Mouse (Mus musculus) liver, postnatal 0 days (tissue): Measurements from ENCODE around the gene Gsap. TPM values are rescaled to one million over a fixed set of nuclear protein-coding genes. Genes with fewer than 3 reads are reported as not detected.
A peak's percentile ranks its signal among the peaks of the same experiment; 100 is the strongest.

Source experiments
- ATAC-seq: fragments of 200-750 bp; cut with Nextera tagmentation; 2 replicates; pipeline ENCODE4 v1.8.0; 2017; ENCODE audit warnings: mild to moderate bottlenecking, moderate library complexity
- DNase-seq: peaks from one replicate; pipeline ENCODE4 v3.0.0-alpha.2; 2016
- H3K27ac ChIP-seq: fragments of 300-500 bp; sonication (generic); 2 replicates; pipeline ENCODE4 v1.5.1; 2014; ENCODE audit warnings: antibody characterized with exemption, moderate library complexity, mild to moderate bottlenecking, low read depth
- H3K27me3 ChIP-seq: fragments of 300-500 bp; sonication (generic); 2 replicates; pipeline ENCODE4 v1.6.1; 2014; ENCODE audit warnings: low read length, control low read depth, mixed read lengths; ENCODE audit not compliant: insufficient read depth
- H3K36me3 ChIP-seq: fragments of 300-500 bp; sonication (generic); replicated peaks from 2 replicates; pipeline ENCODE4 v1.6.1; 2014; ENCODE audit warnings: mild to moderate bottlenecking, control low read depth, low read length, moderate library complexity, mixed read lengths; ENCODE audit not compliant: insufficient read depth
- H3K4me1 ChIP-seq: fragments of 300-500 bp; sonication (generic); 2 replicates; pipeline ENCODE4 v1.6.1; 2014; ENCODE audit warnings: antibody characterized with exemption, mild to moderate bottlenecking, control low read depth; ENCODE audit not compliant: insufficient read depth
- H3K4me2 ChIP-seq: fragments of 300-500 bp; sonication (generic); 2 replicates; pipeline ENCODE4 v1.6.1; 2014; ENCODE audit warnings: low read depth, mild to moderate bottlenecking, low read length, moderate library complexity, mixed read lengths
- H3K4me3 ChIP-seq: fragments of 300-500 bp; sonication (generic); 2 replicates; pipeline ENCODE4 v1.5.1; 2014; ENCODE audit warnings: low read depth, low read length
- H3K9ac ChIP-seq: fragments of 300-500 bp; sonication (generic); replicated peaks from 2 replicates; pipeline ENCODE4 v1.6.1; 2014; ENCODE audit warnings: mild to moderate bottlenecking, moderate library complexity
- H3K9me3 ChIP-seq: fragments of 300-500 bp; sonication (generic); 2 replicates; pipeline ENCODE4 v1.6.1; 2016; ENCODE audit warnings: mild to moderate bottlenecking, control low read depth, low read length, mixed read lengths
- CTCF ChIP-seq: sonication (generic); IDR thresholded peaks from 2 replicates; pipeline ENCODE4 v1.5.1; 2016; ENCODE audit warnings: antibody characterized with exemption, low read depth
- EP300 ChIP-seq: IDR thresholded peaks from 2 replicates; pipeline ENCODE4 v1.6.1; 2016; ENCODE audit warnings: antibody characterized with exemption, low read depth, mild to moderate bottlenecking
- WGBS: fragments of 180-500 bp; shearing (Covaris S2); extraction: QIAGEN DNeasy Blood & Tissue Kit; methylation state at CpG from one replicate; pipeline ENCODE4 v1.1.7; 2014; ENCODE audit not compliant: insufficient replicate concordance; 5-methylcytosine and 5-hydroxymethylcytosine counted together
- polyA plus RNA-seq: library from polyadenylated mRNA; unstranded; fragments of >200 nt; fragmentation: Nextera tagmentation; extraction: Ambion mirVana; gene quantifications from 2 replicates; pipeline ENCODE4 v1.2.1, GENCODE M21; 2015

The Gsap gene
- polyA plus RNA-seq, 1 experiment from 2014 or later, result 2.9 TPM

GRCm38 (mm10) chr5:21307165-21307564 is 121.1 kb downstream of the Gsap start:
- no peak for ATAC-seq

GRCm38 (mm10) chr5:21314696-21315095 is 128.6 kb downstream of the Gsap start:
- ATAC-seq (no peak), DNase-seq (no peak)
- no peaks in the 10 kb centered on the region for H3K27me3 ChIP-seq
- H3K4me1 ChIP-seq, result no peaks in the 10 kb centered on the region
- H3K36me3 ChIP-seq, result no peaks in the 10 kb centered on the region
- no peak overlapping the region for H3K4me3 ChIP-seq
- H3K4me2 ChIP-seq, result no peak overlapping the region
- H3K9me3 ChIP-seq, result no peaks in the 10 kb centered on the region
- TF ChIP-seq CTCF, result no peak
- no peak for TF ChIP-seq EP300
- H3K27ac ChIP-seq, result no peak overlapping the region
- 82% methylated on average over 3 of the region's 3 CpGs for WGBS
- H3K9ac ChIP-seq, result no peak overlapping the region

More at GRCm38 (mm10) chr5:21307165-21307564, 121.1 kb downstream of the Gsap start:
- Histone ChIP-seq H3K4me3 (no peak overlapping the region), H3K4me2 (no peak overlapping the region), H3K27ac (no peak overlapping the region), H3K4me1 (no peaks in the 10 kb centered on the region), H3K9ac (no peak overlapping the region), H3K36me3 (no peaks in the 10 kb centered on the region), H3K27me3 (no peaks in the 10 kb centered on the region), H3K9me3 (no peaks in the 10 kb centered on the region)
- no peak for DNase-seq
- WGBS, result 75% methylated on average over 5 of the region's 5 CpGs
- TF ChIP-seq EP300 (no peak), CTCF (no peak)

GRCm38 (mm10) chr5:21320138-21320537 is 134.1 kb downstream of the Gsap start:
- ATAC-seq (no peak), DNase-seq (no peak)
- WGBS, result 82% methylated on average over 2 of the region's 2 CpGs
- no peak overlapping the region for H3K4me3 ChIP-seq
- no peaks in the 10 kb centered on the region for H3K9me3 ChIP-seq
- H3K4me2 ChIP-seq, result no peak overlapping the region
- H3K9ac ChIP-seq, result no peak overlapping the region
- H3K36me3 ChIP-seq, result no peaks in the 10 kb centered on the region
- TF ChIP-seq CTCF, result no peak
- no peak for TF ChIP-seq EP300
- H3K4me1 ChIP-seq, result no peaks in the 10 kb centered on the region
- no peak overlapping the region for H3K27ac ChIP-seq
- H3K27me3 ChIP-seq, result no peaks in the 10 kb centered on the region

GRCm38 (mm10) chr5:21326494-21326893 is 140.4 kb downstream of the Gsap start:
- Histone ChIP-seq H3K9ac (no peak overlapping the region), H3K27me3 (no peaks in the 10 kb centered on the region), H3K9me3 (no peaks in the 10 kb centered on the region), H3K27ac (no peak overlapping the region), H3K4me1 (peaks cover 4% of the 10 kb centered on the region; the same call in 1 of the 2 replicates), H3K4me3 (no peak overlapping the region), H3K36me3 (no peaks in the 10 kb centered on the region), H3K4me2 (no peak overlapping the region)
- TF ChIP-seq CTCF (peak; percentile 91), EP300 (no peak)
- peak; percentile 82 for DNase-seq
- WGBS, result 9% methylated on average over 1 of the region's 1 CpGs
- ATAC-seq, result peak; percentile 35; the same call in 1 of the 2 replicates

GRCm38 (mm10) chr5:21328560-21328959 is 142.5 kb downstream of the Gsap start:
- peaks cover 4% of the 10 kb centered on the region; the same call in 1 of the 2 replicates for H3K4me1 ChIP-seq
- WGBS, result 63% methylated on average over 1 of the region's 1 CpGs
- H3K4me2 ChIP-seq, result no peak overlapping the region
- TF ChIP-seq EP300 (no peak), CTCF (no peak)
- DNase-seq, result no peak
- H3K4me3 ChIP-seq, result no peak overlapping the region
- H3K9me3 ChIP-seq, result no peaks in the 10 kb centered on the region
- no peaks in the 10 kb centered on the region for H3K27me3 ChIP-seq
- no peak for ATAC-seq
- no peak overlapping the region for H3K9ac ChIP-seq
- no peak overlapping the region for H3K27ac ChIP-seq
- no peaks in the 10 kb centered on the region for H3K36me3 ChIP-seq

GRCm38 (mm10) chr5:21329672-21330665 is 143.9 kb downstream of the Gsap start:
- Histone ChIP-seq H3K36me3 (no peaks in the 10 kb centered on the region), H3K9me3 (no peaks in the 10 kb centered on the region), H3K27ac (no peak overlapping the region), H3K4me1 (peaks cover 4% of the 10 kb centered on the region; the same call in 1 of the 2 replicates), H3K4me3 (no peak overlapping the region), H3K4me2 (no peak overlapping the region), H3K9ac (no peak overlapping the region), H3K27me3 (no peaks in the 10 kb centered on the region)
- no peak for ATAC-seq
- WGBS, result 54% methylated on average over 11 of the region's 11 CpGs
- no peak for DNase-seq
- TF ChIP-seq EP300 (no peak), CTCF (no peak)
